ENCODE assay signal across 16 mouse cellular contexts in genomic region chr5:76483811-76484210, GRCm38 (mm10). TPM values are rescaled to one million over a fixed set of nuclear protein-coding genes. Genes with fewer than 3 reads are reported as not detected.
"Had no signal": no experiment of that assay in that cellular context is flagged by ENCODE, and none has a peak within 500 bp of the region (broad histone marks: within the 10 kb centered on the region; RNA-seq: fewer than 3 reads in every experiment).

Gene Gm7271, plus strand, starts transcription at chr5:76484040.

- ATAC-seq: midbrain, embryonic 15.5 days had no signal

- H3K4me3 ChIP-seq: layer of hippocampus, adult 2 months; limb, embryonic 13.5 days; midbrain, embryonic 15.5 days had no signal

- H3K4me2 ChIP-seq: limb, embryonic 13.5 days; midbrain, embryonic 15.5 days had no signal

- H3K9me3 ChIP-seq: limb, embryonic 13.5 days; midbrain, embryonic 15.5 days had no signal

- H3K36me3 ChIP-seq: limb, embryonic 13.5 days; midbrain, embryonic 15.5 days had no signal

- H3K27me3 ChIP-seq: midbrain, embryonic 15.5 days had no signal

- H3K4me1 ChIP-seq: limb, embryonic 13.5 days had no signal

- DNase-seq: kidney, adult 11 months; kidney, postnatal 10 days; kidney, postnatal 4 days; left cerebral cortex, postnatal 4 days; lung, adult 18-20 months; right cerebral cortex, adult 18-20 months; thymus, postnatal 14 days had no signal

- H3K9ac ChIP-seq: limb, embryonic 13.5 days; liver, embryonic 14.5 days; midbrain, embryonic 15.5 days had no signal

- H3K27ac ChIP-seq: layer of hippocampus, adult 2 months; limb, embryonic 13.5 days; liver, embryonic 14.5 days; midbrain, embryonic 15.5 days; stomach, postnatal 0 days had no signal

RNA-seq across cellular contexts. Expression of gene Gm7271, which starts in this region (rescaled TPM):
- polyA plus RNA-seq: kidney, embryonic 14.5 days; limb, embryonic 13.5 days; liver, adult 2 months; liver, embryonic 14.5 days; lung, embryonic 16.5 days; midbrain, embryonic 15.5 days; stomach, postnatal 0 days; urinary bladder, adult 2 months had no signal
